Mouse (Mus musculus) neural tube, embryonic 10.5 days (tissue): ENCODE measurements around the gene Trim33.

Experiments used
- DNase-seq: peaks from one replicate; pipeline ENCODE4 v3.0.0-alpha.2; 2017; ENCODE audit warnings: low spot score; ENCODE audit errors: extremely low spot score

The Trim33 gene

DNA sequence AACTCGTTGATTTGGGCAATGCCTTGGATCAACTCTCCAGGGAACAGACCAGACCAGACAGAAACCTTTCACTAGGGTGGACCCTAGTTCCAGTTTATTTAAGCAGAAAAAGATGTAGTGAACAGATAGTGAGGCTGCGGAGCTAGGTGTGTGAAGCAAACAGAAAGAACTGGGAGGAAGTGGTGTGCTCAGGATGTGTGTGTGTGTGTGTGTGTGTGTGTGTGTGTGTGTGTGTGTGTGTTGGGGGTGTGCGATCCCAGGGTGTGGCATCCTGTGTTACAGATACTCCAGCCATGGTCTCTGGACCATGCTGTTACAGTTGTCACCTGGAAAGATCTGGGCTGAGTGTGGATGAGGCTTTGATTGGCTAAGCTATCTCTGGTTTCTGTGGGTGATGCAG is 118.4 kb downstream of the Trim33 start:
- DNase-seq, result no peak

DNA sequence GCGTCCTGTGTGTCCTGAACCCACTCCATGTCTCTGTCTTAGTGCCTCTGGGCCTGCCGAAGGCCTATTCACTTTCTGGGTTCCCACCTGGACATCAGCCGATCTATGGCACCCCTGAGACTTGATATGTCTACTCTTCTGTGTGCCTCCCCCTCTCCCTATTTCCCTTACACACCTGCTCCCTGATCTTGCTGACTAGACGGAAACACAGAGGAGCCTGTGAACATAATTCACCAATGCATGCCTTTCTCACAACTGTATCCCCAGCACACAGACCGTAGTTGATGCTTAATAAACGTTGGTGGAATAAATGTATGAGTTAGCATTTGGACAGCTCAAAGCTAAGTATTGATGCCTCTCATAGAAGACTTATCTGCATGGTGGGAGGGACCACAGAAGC is 121.7 kb downstream of the Trim33 start:
- DNase-seq, result no peak

DNA sequence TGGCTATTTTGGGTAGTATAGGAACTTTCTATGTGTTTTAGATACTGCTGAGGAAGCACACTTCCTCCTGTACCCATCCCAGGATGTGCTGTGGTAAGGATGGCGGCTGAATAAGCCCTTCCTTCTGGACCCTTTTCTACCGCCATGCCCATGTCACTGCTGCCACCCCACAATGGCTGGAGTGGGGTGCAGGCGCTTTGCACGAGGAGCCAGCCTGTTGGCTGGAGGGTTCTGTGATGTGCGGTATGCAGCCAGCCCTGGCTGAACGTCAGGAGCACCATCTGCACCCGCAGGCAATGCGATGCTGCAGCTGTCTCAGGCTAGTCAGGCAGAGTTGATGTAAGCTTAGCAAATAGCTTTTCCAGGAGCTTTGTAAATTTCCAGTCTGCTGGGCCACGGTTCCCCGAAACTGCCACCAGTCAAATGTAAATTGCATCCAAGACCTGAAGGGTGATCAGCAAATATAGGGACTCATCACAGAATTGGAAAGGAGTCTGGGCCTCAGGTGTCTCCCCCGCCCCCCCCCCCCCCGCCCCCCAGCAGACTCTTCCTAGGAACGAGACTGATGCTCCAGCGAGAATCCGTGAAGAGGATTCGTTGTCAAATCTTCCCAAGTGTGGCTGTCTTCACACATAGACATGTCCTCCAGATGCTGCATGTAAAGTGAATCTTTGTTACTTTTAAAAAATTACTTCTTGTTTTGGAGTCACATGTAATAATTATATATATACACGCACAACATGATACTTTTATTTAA is 122.4 kb downstream of the Trim33 start:
- DNase-seq, result no peak

DNA sequence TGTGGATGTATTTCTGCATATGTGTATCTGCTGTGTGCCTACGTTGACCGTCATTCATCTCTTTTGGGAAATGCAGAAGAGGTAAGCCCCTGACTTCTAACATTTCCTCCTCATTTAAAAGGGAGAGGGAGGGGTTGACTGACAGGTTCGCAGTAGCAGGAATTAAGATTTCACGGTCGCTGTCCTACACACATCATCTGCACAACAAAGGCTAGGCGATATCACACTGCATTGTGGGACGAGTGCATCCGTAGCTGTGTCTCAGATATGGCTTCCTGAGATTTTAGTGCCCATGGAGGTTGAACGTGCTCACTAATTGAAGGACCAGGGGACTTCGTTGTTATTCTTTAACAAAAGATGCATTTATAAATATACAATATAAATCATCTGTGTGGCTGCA is 123.1 kb downstream of the Trim33 start:
- DNase-seq, result no peak

DNA sequence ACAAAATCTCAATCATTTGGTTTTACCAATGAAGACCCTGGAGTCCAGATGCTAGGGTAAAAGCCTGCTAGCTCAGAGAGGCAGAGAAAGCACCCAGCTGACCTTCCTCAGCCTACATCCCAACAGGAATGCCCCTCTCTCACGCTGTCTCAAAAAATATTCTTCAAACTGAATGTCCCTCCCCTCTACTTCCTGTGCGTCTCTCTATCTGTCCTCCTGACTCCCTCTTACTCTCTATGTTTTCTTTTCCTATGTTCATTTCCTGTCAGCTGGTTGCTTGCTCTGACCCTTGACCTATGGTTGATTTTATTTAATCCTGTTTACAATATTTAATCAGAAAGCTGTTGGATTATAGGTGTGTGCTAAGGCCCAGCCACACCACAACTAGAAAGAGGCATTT is 126.0 kb downstream of the Trim33 start:
- DNase-seq, result no peak

DNA sequence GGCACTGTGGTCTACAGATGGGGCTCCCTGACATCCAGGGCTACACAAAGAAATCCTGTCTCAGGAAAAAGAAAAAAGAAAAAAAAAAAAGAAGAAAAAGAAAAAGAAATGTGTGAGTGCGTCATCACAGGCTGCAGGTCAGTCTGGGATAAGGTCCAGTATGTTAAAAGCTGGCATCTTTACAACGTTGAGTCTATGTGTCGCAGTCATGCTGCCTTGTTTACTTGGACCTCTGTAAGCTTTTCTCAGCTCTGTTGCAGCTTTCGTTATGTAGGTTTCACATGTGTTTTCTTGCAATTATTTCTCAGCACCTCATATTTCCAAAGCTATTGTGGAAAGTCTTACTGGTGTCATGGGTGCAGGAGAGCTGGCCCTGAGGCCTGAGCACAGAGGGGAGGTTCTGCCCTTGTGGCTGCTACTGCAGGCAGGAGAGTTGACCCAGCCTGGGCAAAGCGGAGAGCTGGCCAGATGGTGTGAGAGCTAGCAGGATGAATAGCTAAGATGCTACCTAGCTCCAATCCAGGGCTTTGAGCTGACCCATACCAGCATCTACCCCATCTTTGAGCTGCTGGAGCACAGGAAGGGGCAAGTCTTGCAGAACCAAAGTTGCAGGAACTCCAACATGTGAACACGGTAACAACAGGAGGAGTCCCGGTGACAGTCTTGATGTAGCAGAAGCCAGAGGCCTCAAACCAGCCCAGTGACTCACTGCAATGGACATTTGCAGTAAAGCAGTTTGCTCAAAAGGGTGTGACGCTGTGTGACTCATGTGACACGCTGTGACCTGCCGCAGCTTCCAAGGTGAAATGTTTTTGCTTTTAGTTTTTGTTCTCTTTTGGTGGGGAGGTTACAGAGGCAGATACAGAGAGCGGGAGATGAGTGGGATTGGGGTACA is 127.0 kb downstream of the Trim33 start:
- DNase-seq, result no peak
